Mouse (Mus musculus) gastrocnemius, adult 2 months (tissue): ENCODE data around the gene Pwwp2b. TPM values are rescaled to one million over a fixed set of nuclear protein-coding genes. Genes with fewer than 3 reads are reported as not detected.

ENCODE experiments used
- DNase-seq: peaks from one replicate; pipeline ENCODE4 v3.0.0; 2022
- H3K27ac ChIP-seq: fragments of 200-600 bp; 2 replicates; pipeline ENCODE4 v1.8.1; 2022; ENCODE audit warnings: mild to moderate bottlenecking
- H3K4me3 ChIP-seq: fragments of 200-600 bp; 2 replicates; pipeline ENCODE4 v1.8.1; 2022; ENCODE audit warnings: mild to moderate bottlenecking, moderate library complexity
- CTCF ChIP-seq: fragments of 200-600 bp; IDR thresholded peaks from 2 replicates; pipeline ENCODE4 v1.8.1; 2022; ENCODE audit warnings: antibody characterized with exemption, mild to moderate bottlenecking, moderate library complexity
- intact Hi-C: fragments of 180-260 bp; cut with DNase I; formaldehyde crosslinking; loops from one replicate; pipeline ENCODE4 v1.15.1; 2025
- long read RNA-seq, 2 experiments: library from polyadenylated mRNA; stranded (forward); transcript quantifications; one replicate each; pipeline ENCODE4 v2.0.0; 2021
- total RNA-seq, 2 experiments: library from RNA; stranded (reverse); gene quantifications; 2 replicates each; pipeline ENCODE4 v1.2.3; 2021

Gene Pwwp2b
- total RNA-seq = 1 to 10 TPM; 3.0 to 7.4 TPM
- long read RNA-seq, experiment 1, transcript Pwwp2b-202 (3 exons, 2,543 nt) = major isoform, 11 of 26 reads
- long read RNA-seq, experiment 1, transcript Pwwp2b-201 (3 exons, 3,057 nt) = minor isoform, 10 of 26 reads
- long read RNA-seq, experiment 1, partial matches to known transcripts = 4 of 26 reads
- long read RNA-seq, experiment 1, other reads (novel, unspliced or antisense) = 1 of 26 reads
- long read RNA-seq, experiment 2, transcript Pwwp2b-202 (3 exons, 2,543 nt) = major isoform, 7 of 12 reads
- long read RNA-seq, experiment 2, partial matches to known transcripts = 3 of 12 reads
- long read RNA-seq, experiment 2, other reads (novel, unspliced or antisense) = 0 of 12 reads

DNA sequence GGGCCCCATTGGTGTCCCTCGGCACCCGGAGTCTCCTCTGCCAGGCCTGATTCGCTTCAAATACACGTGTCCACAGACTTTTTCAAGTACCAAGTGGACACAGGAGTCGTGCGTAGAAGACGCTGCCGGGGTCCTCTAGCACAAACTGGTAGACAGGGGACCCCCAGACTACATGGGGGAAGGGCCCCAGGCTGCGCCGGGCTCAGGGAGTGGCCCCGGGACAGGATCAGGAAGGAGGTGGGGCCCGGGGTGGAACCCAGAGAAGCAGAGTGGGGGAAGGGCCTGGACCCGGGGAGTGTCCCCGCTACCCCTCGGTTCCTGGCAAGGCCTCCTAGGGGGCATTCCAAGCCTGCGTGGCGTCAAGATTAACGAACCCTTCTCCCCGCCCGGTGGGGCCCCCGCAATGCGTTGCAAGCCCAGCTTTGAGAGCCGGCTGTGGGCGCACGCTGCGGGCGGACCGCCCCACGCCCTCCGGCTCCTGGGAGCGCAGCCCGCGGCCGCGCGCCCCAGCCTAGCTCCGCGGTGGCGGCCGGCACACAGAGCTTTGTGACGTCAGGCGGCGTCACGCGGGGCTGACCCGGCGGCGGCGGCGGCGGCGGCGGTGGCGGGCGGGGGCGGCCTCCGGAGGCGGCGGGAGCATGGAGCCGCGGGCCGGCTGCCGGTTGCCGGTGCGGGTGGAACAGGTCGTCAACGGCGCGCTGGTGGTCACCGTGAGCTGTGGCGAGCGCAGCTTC, at the start of gene Pwwp2b:
Pwwp2b (plus strand) TSS at position 602 of the 734 bp plus-strand sequence.
- intact Hi-C loops = loop anchor here (5.0 kb wide), 1 partner anchor 139 kb away; the partner anchor contains the start of gene Inpp5a
- H3K27ac ChIP-seq = peak within 1 kb of the TSS; percentile 98
- H3K4me3 ChIP-seq = peak within 1 kb of the TSS; percentile 99
- no peak for TF ChIP-seq CTCF
- peak; percentile 93 for DNase-seq

- intact Hi-C loops = loop anchor here (5.0 kb wide), 1 partner anchor 78 kb away; no protein-coding TSS in a partner anchor
- TF ChIP-seq CTCF = peak; percentile 74
- Histone ChIP-seq H3K27ac (no peak overlapping the region), H3K4me3 (no peak overlapping the region)
- DNase-seq = peak; percentile 61
Observed at GRCm38 (mm10) chr7:139200108-139200507, 48.2 kb upstream of the Pwwp2b start.

DNA sequence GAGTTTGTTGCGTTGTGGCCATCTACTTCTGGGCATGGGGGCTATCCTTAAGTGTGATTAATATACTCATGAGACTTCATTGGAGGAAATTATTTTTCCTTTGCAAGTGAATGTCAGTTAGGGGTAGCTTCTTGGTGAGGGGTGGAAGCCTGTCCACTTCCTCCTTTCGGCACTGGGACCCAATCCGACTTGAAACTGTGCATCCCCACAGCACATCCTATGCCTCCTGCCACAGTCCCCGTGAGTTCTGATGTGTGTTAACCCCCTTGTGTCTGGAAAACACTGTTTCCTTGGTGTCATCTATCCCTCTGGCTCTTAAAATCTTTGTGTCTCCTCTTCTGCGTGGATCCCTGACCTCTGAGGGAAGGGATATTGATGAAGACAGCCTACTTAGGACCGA, 47.1 kb upstream of the Pwwp2b start:
- Histone ChIP-seq H3K4me3 (no peak overlapping the region), H3K27ac (no peak overlapping the region)
- no peak for DNase-seq
- intact Hi-C loops = loop anchor here (5.0 kb wide), 1 partner anchor 79 kb away; no protein-coding TSS in a partner anchor
- no peak for TF ChIP-seq CTCF

DNA sequence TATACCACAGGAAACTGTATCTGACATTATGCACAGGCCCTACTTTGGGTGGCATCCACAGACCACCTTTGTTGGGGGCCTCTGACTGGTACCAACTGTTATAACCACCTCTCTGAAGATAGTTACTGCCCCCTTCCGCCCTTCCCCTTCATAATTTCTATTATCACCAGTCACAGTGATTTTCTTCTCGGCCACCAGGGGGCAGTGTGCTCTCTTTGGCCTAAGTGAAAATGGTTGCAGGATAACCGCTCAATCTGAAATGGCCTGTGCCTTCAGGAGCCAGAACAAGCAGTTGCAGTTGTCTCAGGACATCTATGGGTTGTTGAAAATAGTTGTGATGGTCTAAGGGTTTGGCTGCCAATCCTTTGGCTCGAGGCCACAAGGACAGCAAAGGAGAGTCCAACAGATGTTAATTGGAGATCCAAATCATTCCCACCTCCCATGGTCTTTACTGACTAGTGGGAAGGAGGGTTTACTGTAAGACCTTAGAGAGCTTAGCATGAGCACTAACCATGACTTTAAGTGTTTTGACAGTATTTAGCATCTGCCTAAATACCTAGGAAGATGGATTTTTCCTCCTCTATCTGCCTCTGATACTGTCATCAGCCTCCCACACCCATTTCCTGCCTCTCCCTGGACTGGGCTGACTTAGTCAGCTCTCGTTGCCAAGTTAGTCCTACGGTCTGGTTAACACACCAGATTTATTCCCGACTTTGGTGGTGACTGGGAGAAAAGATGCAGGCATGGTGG, 40.1 kb upstream of the Pwwp2b start:
- intact Hi-C loops = loop anchor here (1.0 kb wide), 1 partner anchor 91 kb away; no protein-coding TSS in a partner anchor
- Histone ChIP-seq H3K27ac (peak overlapping the region; percentile 49), H3K4me3 (no peak overlapping the region)
- peak; percentile 79 for TF ChIP-seq CTCF
- DNase-seq = peak; percentile 54

- no peak for DNase-seq
- TF ChIP-seq CTCF = no peak
- Histone ChIP-seq H3K27ac (peak overlapping the region; percentile 49; the same call in 1 of the 2 replicates), H3K4me3 (no peak overlapping the region)
- intact Hi-C loops = loop anchor here (1.0 kb wide), 1 partner anchor 91 kb away; no protein-coding TSS in a partner anchor
Observed at GRCm38 (mm10) chr7:139208773-139209095, 39.5 kb upstream of the Pwwp2b start.

DNA sequence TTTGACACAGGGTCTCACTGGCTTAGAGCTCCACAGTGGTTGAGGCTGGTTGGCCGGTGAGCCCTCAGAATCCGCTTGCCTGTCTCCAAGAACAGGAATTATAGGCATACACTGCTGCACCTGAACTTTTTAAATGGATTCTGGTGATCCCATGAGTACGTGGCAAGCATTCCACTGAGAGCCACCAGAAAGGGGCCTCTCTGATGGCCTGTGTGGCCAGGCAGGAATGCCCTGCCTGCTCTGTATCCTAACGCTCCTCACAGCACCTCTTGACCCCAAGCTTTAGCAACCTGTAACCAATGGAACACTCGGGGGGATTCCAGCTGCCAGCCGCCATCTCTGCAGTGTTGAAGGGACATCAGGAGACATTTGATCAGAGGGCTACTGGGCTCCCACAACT, 36.5 kb upstream of the Pwwp2b start:
- no peak overlapping the region for H3K4me3 ChIP-seq
- H3K27ac ChIP-seq = peak overlapping the region; percentile 93; the same call in 1 of the 2 replicates
- TF ChIP-seq CTCF = no peak
- DNase-seq = no peak
- intact Hi-C loops = loop anchor here (10.0 kb wide), 1 partner anchor 353 kb away; no protein-coding TSS in a partner anchor

DNA sequence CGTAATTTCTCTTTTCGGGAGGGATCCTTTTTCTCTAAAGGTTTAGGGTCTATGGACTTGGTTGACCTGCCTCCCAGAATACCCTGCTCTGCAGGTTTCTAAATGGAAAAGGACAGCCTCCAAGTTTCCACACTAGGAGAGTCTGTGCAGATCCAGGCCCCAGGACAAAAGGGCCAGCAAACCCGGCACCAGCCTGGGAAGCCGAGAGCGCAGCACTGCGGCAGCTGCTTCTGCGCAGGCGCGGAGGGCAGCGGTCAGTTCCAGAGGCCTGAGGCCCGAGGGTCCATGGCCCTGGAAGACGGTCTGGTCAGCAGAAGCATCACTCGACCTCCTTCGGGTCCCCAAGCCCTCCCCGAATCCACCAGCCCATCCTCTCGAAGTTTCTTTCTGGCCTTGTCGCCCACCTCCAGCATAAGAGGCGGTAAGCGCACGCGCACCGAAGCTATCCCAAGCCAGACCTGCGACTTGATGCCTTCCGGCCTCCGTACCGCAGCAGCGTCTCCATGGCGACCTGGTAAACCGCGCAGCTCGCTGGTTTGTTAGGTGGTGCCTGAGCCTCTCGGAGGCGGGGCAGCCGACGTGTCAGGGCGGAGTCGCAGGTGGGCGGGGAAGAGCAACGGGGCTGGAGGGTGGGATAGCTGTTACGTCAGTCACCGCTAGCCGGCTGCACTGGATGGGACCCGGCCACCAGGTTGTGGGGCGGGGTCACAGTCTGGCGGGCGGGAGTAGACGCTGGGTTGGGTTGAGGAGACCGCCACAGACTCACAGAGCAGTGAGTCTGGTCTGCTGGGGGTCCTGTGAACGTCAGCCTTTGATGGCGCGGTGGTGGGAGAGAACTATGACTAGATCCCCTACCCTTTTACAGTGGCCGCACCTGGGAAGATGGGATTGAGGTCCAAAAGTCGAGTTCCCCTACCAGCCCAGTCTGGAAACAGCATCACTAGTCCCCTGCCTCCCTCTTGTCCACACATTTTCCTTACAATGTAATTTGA, 35.2 kb upstream of the Pwwp2b start, which contains the start of the genes Lrrc27 and Stk32c:
Lrrc27 (plus strand) TSS at position 235 of the 992 bp plus-strand sequence.
Stk32c (minus strand) TSS at position 554 of the 992 bp plus-strand sequence.
- Histone ChIP-seq H3K27ac (peak within 1 kb of the TSS; percentile 93), H3K4me3 (peak within 1 kb of the TSS; percentile 93)
- no peak for TF ChIP-seq CTCF
- intact Hi-C loops = loop anchor here (10.0 kb wide), 1 partner anchor 352 kb away; no protein-coding TSS in a partner anchor
- DNase-seq = peak; percentile 98

DNA sequence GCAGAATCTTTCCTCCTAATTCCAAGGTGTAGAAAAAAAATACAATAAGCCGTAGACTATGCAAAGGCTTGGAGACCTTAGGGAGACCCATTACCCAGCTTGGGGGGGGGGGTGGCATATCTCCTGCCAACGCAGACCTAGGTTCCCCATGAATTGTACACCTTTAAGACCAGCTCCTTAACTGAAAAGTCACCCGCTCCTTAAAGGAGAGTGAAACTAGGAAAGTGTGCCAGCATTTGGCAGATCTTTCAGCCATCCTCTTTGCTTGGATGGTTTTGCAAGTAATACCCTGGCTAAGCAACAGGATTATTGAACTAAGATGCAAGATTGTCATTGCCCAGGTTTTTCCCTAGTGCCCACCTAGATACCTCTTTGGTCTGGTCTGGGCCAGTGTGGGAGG, 34.5 kb upstream of the Pwwp2b start:
- Histone ChIP-seq H3K4me3 (peak overlapping the region; percentile 93), H3K27ac (peak overlapping the region; percentile 93)
- intact Hi-C loops = loop anchor here (10.0 kb wide), 1 partner anchor 351 kb away; no protein-coding TSS in a partner anchor
- DNase-seq = no peak
- TF ChIP-seq CTCF = no peak

DNA sequence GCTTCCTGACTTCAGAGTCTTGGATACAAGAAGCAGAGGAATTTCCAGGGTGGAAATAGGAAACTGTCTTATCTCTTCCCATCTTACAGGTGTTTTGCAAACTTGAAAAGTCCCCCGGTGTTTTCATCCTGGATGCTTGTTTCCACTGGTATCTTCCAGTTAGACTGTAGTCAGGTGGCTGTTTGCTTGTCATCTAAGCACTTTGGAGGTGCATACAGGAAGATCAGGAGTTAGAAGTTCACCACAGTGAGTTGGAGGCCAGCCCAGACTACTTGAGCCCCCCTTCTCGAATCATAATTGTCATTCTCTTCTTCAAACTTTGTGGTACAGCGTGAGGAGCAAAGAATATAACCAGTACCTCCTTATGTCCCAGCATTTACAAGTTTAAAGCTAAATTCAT, 34.1 kb upstream of the Pwwp2b start:
- peak overlapping the region; percentile 93; the same call in 1 of the 2 replicates for H3K27ac ChIP-seq
- H3K4me3 ChIP-seq = no peak overlapping the region
- DNase-seq = no peak
- no peak for TF ChIP-seq CTCF
- intact Hi-C loops = loop anchor here (10.0 kb wide), 1 partner anchor 351 kb away; no protein-coding TSS in a partner anchor

DNA sequence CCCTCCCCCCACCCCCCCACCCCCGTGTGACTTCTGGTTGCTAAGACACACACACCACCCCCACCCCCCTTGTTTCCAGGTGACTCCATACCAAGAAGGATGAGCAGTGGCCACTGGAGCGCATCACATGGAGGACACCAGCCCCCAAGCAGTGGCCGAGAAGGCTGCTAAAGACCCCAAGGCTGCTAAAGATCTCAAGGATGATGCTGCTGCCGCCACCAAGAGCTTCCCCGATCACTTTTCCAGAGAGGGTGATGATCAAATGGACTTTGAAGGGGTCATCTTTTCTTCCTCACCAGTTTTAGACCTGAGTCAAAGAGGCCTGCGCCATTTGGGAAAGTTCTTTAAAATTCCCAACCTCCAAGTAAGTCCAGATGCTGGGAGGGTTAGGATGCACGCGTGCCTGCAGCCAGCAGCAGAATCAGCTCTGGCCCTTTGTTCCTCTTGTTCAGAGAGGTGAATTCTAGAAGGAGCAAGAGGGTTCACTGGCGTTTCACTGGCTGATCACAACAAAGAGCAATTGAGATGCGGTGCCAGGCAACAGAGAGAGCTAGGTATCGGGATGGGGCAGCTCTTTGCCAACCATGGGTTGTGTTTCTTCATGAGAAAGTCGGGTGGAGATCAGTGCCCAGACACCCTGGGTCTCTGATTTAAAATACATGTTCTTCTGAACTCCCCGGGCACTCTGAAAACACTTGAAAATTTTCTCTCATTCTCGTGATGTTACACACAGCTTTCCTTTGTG, 33.5 kb upstream of the Pwwp2b start:
- intact Hi-C loops = loop anchor here (10.0 kb wide), 1 partner anchor 350 kb away; no protein-coding TSS in a partner anchor
- Histone ChIP-seq H3K27ac (no peak overlapping the region), H3K4me3 (no peak overlapping the region)
- no peak for DNase-seq
- TF ChIP-seq CTCF = no peak
